Mouse (Mus musculus): Measurements from ENCODE around the gene Gm4450. TPM values are rescaled to one million over a fixed set of nuclear protein-coding genes. Genes with fewer than 3 reads are reported as not detected.
"Not testable (repeated sequence)": the region's sequence is repeated elsewhere in the genome, so short reads cannot be mapped to it uniquely, and the experiment has no call there.

The Gm4450 gene
- total RNA-seq, 2 experiments from 2014 or later, result not detected

DNA sequence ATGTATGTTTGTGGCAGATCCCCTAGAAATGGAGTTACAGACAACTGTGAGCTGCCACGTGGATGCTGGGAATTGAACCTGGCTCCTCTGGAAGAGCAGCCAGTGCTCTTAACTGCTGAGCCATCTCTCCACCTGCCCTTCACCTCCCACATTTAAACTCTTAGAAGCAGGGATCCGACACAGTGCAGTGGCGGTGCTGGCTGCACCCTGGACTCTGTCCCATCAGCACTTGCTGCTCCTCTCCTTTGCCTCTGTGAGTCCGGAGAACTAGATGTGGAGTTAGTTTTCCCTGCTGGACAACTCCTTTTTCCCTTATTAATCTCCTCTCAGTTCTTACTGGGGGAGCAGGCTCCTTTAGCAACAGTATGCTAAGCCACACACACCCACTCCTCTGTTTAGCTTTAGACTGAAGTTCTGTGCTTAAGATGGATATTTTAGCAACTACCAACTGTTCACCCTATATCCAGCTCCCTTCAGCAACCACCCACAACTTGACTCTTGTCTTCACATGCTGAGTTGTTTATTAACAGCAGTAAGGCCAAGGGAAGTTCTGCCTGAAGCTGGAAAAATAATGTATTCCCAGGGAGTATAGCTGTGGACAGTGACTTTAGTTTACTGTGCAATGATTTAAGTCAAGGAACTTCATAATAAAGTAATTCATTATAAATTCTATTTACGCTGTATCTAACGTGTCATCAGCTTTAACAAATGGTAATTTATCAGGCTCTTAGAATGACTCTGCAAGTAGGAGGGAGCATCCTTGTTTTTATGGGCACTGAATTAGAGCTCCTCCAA lies 37.7 kb downstream of the Gm4450 start:
- no peak for DNase-seq (ENCODE audit: low spot score in 2 of 2)

DNA sequence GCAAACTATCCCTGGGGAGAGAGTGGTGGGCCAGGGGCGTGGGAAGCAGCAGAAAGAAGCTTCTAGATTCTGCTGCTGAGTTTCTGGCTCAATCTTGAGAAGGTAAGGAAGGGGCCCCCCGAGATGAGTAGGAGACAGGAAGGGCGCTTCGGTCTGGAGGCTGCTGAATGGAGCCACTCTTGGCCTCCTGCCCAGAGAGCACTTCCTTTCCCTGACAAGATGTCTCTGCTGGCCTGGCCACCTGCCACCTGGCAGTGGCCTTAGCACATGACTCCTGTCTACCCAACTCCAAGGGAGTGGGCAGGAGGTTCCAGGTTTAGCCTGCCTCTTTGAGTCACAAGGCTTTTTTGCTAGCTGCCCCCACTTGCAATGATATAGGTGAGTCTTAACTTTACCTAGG lies 39.6 kb downstream of the Gm4450 start:
- peak; percentile 48 to 62 for DNase-seq (ENCODE audit: low spot score in 2 of 2)

DNA sequence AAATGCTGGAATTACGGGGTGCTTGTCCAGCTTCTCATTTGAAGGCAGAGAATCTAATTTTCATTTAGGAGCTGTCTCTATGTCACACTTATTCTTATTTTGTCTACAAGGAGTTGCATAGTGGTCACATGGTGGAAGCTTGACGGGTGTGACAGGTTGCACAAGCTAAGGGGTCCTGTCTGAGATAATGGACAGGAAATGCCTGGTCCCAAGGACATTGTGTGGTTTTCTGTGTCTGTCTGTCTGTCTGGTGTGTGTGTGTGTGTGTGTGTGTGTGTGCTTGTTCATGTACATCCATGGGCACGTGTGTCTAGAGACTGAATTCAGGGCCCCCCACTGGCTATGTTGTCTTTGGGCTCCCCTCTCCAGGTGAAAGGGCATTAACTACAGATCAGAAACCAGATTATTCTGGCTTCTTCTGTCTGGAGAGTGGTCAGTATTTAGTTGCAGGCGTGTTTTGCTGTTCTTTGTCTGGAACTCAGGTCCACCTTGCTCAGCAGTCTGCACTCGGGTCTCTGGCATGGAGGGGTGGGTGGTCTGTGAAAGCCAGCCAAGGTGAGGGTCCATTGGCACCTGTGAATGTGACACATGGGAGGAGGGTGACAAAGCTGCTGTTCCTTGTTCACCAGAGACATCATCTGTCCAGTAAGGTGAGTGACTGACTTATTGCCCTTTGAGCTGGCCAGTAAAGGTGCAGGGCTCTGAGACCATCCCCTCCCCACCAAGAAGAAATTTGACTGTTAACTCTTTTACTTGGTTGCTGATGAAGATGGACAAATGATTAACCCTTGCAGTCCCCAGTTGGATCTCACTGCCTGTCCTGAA lies 40.3 kb downstream of the Gm4450 start:
- DNase-seq (ENCODE audit: low spot score in 2 of 2), result no peak

DNA sequence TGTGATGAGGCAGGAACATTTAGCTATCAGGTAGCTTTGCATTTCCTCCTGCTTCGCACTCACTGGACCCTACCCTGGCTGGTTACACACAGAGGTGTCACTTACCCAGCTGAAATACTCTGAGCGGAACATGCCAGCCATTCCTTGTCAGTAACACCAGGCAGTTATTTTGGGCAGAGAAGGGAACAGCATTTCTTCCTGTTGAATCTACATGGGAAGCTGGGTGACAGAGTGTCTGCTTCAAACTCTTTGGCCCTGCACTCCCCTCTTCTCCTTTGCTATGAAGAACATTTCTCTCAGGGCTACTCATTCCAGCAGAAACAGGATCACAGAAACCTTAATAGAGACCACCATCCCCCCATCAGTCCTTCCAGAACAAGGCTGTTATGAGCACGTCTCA lies 42.6 kb downstream of the Gm4450 start:
- DNase-seq (ENCODE audit: low spot score in 2 of 2), result no peak

DNA sequence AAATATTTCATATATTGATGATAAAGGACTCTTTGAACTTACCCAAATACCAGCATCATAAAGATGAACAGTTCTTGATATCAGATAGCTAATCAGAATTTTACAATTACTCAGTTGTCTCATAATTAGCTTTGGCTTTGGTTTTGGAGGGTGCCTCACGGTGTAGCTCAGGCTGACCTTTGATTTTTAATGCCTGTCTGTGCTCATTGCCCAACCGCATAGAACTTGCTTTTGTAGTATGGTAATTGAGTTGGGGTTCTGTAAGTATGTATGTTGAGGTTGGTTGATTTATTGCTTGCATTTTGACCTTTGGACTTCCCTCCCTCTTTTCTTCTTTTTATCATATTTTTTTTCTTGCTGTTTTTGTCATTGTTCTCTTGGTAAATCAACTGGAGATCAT lies 43.2 kb downstream of the Gm4450 start:
- no peak for DNase-seq (ENCODE audit: low spot score in 2 of 2)

DNA sequence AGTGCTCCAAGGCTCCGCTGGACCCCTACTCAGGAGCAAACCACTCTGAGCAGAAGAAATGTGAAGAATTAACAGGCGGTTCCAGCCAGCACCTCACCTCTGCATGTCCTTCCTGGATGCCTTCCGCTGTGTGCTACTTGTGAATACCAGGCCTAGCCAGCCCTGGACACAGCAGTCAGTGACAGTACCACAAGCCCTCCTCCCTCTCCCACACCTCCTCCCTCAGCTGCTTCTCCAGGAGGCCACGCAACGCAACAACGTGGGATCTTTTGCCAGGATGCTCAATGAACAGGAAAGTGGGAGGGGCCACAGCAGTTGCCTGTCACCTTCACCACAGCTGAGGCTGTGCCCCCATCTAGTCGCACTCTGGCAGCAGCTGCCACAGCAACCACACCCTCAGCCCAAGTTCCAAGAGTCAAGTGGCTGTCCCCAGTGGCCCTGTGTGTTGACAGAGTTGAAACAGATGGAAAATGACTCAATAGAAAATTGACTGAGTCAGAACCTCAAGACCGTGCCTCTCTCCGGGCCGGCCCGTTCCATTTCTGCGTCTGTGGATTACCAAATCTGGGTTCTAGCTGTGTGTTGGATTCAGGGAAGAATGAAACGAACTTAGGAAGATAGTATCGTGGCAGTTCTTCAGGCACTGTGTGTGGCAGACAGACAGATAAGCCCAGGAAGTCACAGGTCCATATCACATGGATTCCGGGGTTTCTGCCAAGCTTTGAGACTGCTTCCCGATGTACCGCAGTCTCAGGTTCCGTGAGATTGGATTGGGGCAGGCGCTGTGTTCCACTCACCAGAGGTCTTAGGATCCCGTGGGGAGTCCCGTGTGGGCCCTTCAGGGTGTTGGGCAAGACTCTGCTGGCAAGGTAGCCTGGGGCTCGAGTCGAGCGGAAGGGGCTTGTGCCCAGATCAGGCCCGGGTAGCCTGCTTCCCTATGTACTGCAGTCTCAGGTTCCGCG lies 46.0 kb downstream of the Gm4450 start:
- not testable (repeated sequence) for DNase-seq (ENCODE audit: low spot score in 2 of 2)

DNA sequence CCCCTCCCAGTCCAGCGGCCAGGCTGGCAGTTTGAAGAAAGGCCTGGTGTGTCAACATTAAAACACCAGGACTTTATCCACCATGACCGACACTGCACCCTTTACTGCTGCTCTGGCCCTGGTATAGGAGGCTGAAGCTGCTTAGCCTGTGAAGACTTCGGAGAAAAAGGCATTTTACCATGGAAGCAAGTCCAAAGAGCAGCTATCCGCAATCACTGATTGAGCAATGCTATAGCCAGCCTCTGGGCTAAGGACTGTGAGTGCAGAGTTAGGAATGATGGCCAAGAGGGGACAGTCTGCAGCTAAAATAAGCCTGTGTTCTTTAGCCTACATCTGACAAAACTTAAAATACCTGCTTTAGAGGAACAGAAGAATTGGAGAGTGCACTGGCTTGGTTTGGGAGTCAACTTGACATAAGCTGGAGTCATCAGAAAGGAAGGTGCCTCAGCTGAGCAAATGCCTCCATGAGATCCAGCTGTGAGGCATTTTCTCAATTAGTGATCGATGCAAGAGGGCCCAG lies 49.6 kb downstream of the Gm4450 start:
- DNase-seq (ENCODE audit: low spot score in 2 of 2), result not testable (repeated sequence)

DNA sequence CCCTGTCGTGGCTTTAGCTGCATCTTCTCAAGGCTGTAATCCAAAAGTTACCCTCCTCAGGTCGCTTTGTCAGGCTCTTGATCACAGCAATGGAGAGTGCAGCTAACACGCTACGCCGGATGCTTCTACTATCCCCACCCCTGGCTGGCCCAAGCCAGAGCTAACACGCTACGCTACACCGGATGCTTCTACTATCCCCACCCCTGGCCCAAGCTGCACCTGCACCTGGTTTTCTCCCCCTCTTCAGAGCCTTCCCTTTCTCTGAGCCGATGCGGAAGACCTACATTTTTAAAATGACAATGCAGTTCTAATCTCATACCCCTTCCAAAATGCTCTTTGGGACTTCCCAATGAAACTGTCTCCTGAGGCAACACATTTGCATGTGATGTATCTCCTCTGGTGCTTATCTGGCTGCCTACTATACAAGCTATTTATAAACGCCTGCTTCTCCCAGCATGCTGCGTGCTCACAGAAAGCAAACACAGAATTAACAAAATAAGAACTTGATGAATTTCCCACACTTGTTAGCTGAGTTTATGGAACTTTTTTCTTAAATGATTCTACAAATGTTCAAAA lies 50.3 kb downstream of the Gm4450 start:
- DNase-seq (ENCODE audit: low spot score in 2 of 2), result peak in 1 of 2 experiments; percentile 36

DNA sequence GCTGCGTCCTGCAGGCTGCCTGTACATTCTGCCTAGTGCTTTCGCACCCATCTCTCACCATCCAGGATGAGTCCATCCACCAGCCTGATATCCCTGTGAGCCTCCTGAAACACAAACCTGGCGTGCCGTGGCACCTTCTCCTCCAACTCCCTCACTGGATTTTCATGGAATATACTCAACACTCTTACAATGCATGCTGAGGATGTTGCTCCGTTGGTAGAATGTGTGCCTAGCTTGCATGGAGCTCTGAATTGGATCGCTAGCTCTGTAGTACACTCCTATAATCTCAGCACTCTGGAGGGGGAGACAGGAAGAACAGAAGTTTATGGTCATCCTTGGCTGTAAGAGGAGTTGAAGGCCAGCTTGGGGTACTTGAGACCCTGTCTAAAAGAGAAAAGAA lies 51.0 kb downstream of the Gm4450 start:
- not testable (repeated sequence) for DNase-seq (ENCODE audit: low spot score in 2 of 2)

DNA sequence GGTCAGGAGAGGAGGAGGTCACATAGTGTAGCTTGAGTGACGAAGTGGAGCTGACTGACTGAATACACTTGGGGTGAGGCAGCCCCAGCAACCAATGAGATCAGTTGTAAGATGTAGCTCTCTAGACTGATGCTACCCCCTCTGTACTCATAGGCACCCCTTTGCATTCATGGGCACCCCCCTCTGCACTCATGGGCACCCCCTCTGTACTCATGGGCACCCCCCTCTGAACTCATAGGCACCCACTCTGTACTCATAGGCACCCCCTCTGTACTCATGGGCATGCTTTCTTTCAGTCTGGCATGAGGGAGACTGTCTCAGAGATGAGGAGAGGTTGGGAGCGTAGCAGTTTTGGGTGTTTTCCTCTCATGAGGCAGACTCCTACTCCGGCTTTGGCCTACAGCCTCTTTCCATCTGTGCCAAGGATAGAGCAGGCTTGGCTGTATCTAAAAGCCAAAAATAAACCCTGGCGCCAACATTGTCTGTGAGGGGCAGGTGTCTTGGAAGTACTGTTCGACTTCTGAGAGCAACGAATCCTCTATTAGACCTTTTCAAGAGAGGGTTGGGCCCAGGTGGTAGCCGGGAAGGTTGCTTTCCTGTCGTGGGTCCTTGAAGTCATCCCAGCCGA lies 52.5 kb downstream of the Gm4450 start:
- DNase-seq (ENCODE audit: low spot score in 2 of 2), result not testable (repeated sequence)

Other genes starting within 250 kb of the Gm4450 start
- not detected for gene Reg4, start 235.0 kb downstream of the Gm4450 start, total RNA-seq (2021)
- 1 to 10 TPM; 7.0 to 8.8 TPM for gene Hmgcs2, start 176.7 kb downstream of the Gm4450 start, total RNA-seq (2021)
- 10 to 100 TPM; 65.4 to 68.8 TPM for gene Phgdh, start 117.1 kb downstream of the Gm4450 start, total RNA-seq (2021)
- 10 to 100 TPM; 25.8 to 27.0 TPM for gene Zfp697, start 74.7 kb downstream of the Gm4450 start, total RNA-seq (2021)
- not detected for gene Hsd3b4, start 53.4 kb upstream of the Gm4450 start, total RNA-seq (2021)
- gene Gm10681, start 131.7 kb upstream of the Gm4450 start, total RNA-seq (2021), result not detected
- gene Hsd3b5, start 173.1 kb upstream of the Gm4450 start, total RNA-seq (2021), result not detected